Mouse (Mus musculus) G1E (cell line): Measurements from ENCODE around the gene Ube2q1.

Experiments
- CTCF ChIP-seq: IDR thresholded peaks from 2 replicates; pipeline ENCODE4 v1.5.1; 2012; ENCODE audit warnings: low read depth, low read length, inconsistent platforms, mixed read lengths
- GATA1 ChIP-seq: IDR thresholded peaks from 2 replicates; pipeline ENCODE4 v1.6.1; 2012; ENCODE audit warnings: borderline replicate concordance, low read length, inconsistent platforms, mixed read lengths
- GATA2 ChIP-seq: IDR thresholded peaks from 2 replicates; pipeline ENCODE4 v1.6.1; 2012; ENCODE audit warnings: low read depth, low read length, inconsistent platforms, borderline replicate concordance
- POLR2AphosphoS5 ChIP-seq: IDR thresholded peaks from 2 replicates; pipeline ENCODE4 v1.6.1; 2012; ENCODE audit warnings: low read depth, low read length, inconsistent platforms; ENCODE audit not compliant: insufficient replicate concordance
- TAL1 ChIP-seq: conservative IDR thresholded peaks from 2 replicates; pipeline ENCODE4 v1.6.1; 2012; ENCODE audit warnings: low read depth, low read length, inconsistent platforms, mixed read lengths

GRCm38 (mm10) chr3:89786275-89786674 lies 12.9 kb downstream of the Ube2q1 start:
- no peak for TF ChIP-seq CTCF
- TF ChIP-seq TAL1, result no peak
- no peak for TF ChIP-seq GATA1
- TF ChIP-seq POLR2AphosphoS5, result no peak
- no peak for TF ChIP-seq GATA2
